Mouse (Mus musculus): ENCODE data around the gene Cdc14b. TPM values are rescaled to one million over a fixed set of nuclear protein-coding genes. Genes with fewer than 3 reads are reported as not detected.

Cdc14b gene
- 19.4 TPM for polyA plus RNA-seq (2021)

DNA sequence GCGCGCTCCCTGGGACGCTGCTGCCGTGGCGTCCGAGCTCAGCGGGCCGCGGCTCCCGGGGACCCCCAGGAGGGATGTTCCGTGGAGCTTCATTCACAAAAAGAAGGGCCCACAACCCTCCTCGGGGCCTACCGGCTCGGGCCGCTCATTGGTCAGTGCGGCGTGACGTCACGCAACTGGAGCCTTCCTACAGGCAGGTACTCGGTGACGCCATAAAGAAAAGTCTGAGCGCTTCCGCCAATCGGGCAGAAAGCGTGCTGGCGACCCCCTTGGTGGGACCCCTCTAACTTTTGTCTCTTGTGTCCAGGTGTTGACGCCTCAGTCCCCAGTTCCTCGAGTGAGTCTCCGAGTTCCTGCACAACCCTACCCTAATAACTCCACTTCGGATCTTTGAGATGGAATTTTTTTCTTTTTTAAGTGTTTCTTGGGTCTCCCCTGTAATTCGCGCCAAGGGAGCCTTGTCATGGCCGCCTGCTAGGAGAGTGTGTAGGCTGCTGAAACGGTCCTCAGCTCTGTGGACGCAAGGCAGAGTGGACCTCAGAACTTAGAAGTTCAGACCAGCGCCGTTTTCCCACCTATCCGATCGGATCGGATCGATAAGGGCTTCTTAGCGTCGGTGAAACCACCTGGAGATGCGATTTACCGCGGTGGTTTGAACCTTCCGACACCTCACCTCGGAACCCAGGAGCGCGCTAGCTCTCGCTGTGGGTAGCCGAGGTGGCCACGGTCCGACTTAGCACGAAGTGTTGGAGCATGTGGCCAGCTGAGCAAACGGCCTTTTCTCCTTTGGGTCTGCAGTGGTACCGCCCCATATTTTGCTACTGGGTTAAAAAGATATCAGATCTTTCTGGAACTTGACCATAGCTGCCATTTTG is at the start of gene Cdc14b:
Gene Cdc14b, minus strand, starts transcription at position 412 of the 875 bp plus-strand sequence.
- TF ChIP-seq CTCF (IDR thresholded peaks at IDR 0.05), result no peak
- H3K27me3 ChIP-seq, result no peaks in the 10 kb centered on the region
- DNase-seq (ENCODE audit: low read depth, low spot score), result peak; percentile 38
- ChIA-PET CTCF (interaction anchor here (0.5 kb wide), 1 partner anchor 35 kb away, joined by 3 read pairs; no protein-coding TSS in a partner anchor), POLR2A (interaction anchor here (1.8 kb wide), 1 partner anchor 15 kb away, joined by 5 read pairs; no protein-coding TSS in a partner anchor)
- ATAC-seq, result peak; percentile 89
- in situ Hi-C loops (cut with MboI; ENCODE audit: low pct_unique_long_range_greater_than_20kb), result no loop called here

GRCm38 (mm10) chr13:64322561-64323281 is 47.6 kb upstream of the Cdc14b start:
- CTCF ChIA-PET, result no interaction called here
- DNase-seq (ENCODE audit: low read depth, low spot score) (no peak), ATAC-seq (no peak)
- TF ChIP-seq CTCF (IDR thresholded peaks at IDR 0.05), result no peak
- POLR2A ChIA-PET, result no interaction called here
- in situ Hi-C loops (cut with MboI; ENCODE audit: low pct_unique_long_range_greater_than_20kb), result no loop called here
- H3K27me3 ChIP-seq, result no peaks in the 10 kb centered on the region

DNA sequence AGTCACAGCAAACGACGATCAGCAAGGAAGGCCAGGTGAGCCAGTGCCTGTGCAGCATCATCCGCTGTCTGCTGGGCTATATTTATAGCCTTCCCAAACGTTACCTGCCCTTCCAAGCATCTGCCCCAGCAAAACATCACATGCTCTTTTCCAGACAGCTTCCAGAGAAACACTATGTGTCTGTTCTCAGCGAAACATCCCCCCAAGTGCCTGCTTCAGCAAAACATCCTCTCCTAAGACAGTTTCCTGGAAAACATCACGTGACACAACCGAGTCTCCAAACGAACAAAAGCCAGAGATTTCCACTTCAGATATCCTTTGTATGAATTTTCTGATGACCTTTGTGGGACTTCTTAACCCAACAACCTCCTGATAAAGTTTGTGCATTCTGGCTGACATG is 45.2 kb upstream of the Cdc14b start:
- ChIA-PET CTCF (interaction anchor here (1.4 to 9.3 kb wide), 2 partner anchors 8 to 116 kb away, joined by 3 to 177 read pairs; partner anchors contain the start of gene Cdk20), POLR2A (no interaction called here)
- no peak for ATAC-seq
- in situ Hi-C loops (cut with MboI; ENCODE audit: low pct_unique_long_range_greater_than_20kb), result no loop called here
- TF ChIP-seq CTCF (IDR thresholded peaks at IDR 0.05), result no peak
- DNase-seq (ENCODE audit: low read depth, low spot score), result no peak
- no peaks in the 10 kb centered on the region for H3K27me3 ChIP-seq

- in situ Hi-C loops (cut with MboI; ENCODE audit: low pct_unique_long_range_greater_than_20kb), result loop anchor here (5.0 to 10.0 kb wide), 4 partner anchors 48 to 805 kb away; partner anchors contain the start of gene Cdk20
- no peaks in the 10 kb centered on the region for H3K27me3 ChIP-seq
- POLR2A ChIA-PET, result no interaction called here
- TF ChIP-seq CTCF (IDR thresholded peaks at IDR 0.05), result peak; percentile 37
- ATAC-seq (no peak), DNase-seq (ENCODE audit: low read depth, low spot score) (no peak)
- CTCF ChIA-PET, result interaction anchor here (1.4 to 9.3 kb wide), 2 partner anchors 9 to 116 kb away, joined by 3 to 177 read pairs; partner anchors contain the start of gene Cdk20
Observed at GRCm38 (mm10) chr13:64319782-64320181, 44.7 kb upstream of the Cdc14b start.

GRCm38 (mm10) chr13:64318355-64318754 is 43.3 kb upstream of the Cdc14b start:
- no peaks in the 10 kb centered on the region for H3K27me3 ChIP-seq
- peak; percentile 84 for ATAC-seq
- in situ Hi-C loops (cut with MboI; ENCODE audit: low pct_unique_long_range_greater_than_20kb), result loop anchor here (5.0 to 10.0 kb wide), 4 partner anchors 49 to 806 kb away; partner anchors contain the start of gene Cdk20
- TF ChIP-seq CTCF (IDR thresholded peaks at IDR 0.05), result no peak
- ChIA-PET CTCF (interaction anchor here (0.9 to 9.3 kb wide), 4 partner anchors 43 to 125 kb away, joined by 3 to 177 read pairs (median 4); partner anchors contain the start of gene Cdk20), POLR2A (interaction anchor here (1.3 to 1.6 kb wide), 2 partner anchors 40 to 46 kb away, joined by 3 to 5 read pairs; no protein-coding TSS in a partner anchor)
- DNase-seq (ENCODE audit: low read depth, low spot score), result peak; percentile 66

- DNase-seq (ENCODE audit: low read depth, low spot score), result peak; percentile 27
Observed at GRCm38 (mm10) chr13:64315483-64316050, 40.5 kb upstream of the Cdc14b start.

DNA sequence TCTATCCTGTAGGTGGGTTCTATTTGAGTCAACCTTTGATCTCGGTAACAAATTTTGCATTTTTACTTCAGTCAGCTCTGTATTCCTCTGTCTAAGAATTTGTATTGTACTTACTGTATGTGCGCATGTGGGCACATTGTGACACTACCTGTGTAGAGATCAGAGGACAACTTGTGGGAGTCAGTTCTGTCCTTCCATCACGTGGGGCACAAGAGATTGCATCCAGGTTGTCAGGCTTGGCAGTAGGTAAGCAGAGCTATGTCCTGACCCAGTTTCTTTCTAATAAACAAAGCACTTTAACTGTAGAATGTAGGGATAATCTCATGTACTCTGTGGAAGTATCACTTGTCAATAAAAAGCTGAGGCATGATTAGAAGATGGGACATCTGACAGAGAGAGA is 39.0 kb upstream of the Cdc14b start:
- H3K27me3 ChIP-seq, result no peaks in the 10 kb centered on the region
- DNase-seq (ENCODE audit: low read depth, low spot score) (no peak), ATAC-seq (no peak)
- POLR2A ChIA-PET, result no interaction called here
- TF ChIP-seq CTCF (IDR thresholded peaks at IDR 0.05), result no peak
- CTCF ChIA-PET, result interaction anchor here (1.4 to 9.3 kb wide), 4 partner anchors 51 to 260 kb away, joined by 3 to 177 read pairs (median 6); partner anchors contain the start of gene Cdk20
- in situ Hi-C loops (cut with MboI; ENCODE audit: low pct_unique_long_range_greater_than_20kb), result loop anchor here (10.0 kb wide), 2 partner anchors 261 to 811 kb away; no protein-coding TSS in a partner anchor

More at GRCm38 (mm10) chr13:64315483-64316050, 40.5 kb upstream of the Cdc14b start:
- peak; percentile 15 for ATAC-seq
- peak; percentile 60 for TF ChIP-seq CTCF (IDR thresholded peaks at IDR 0.05)
- in situ Hi-C loops (cut with MboI; ENCODE audit: low pct_unique_long_range_greater_than_20kb), result loop anchor here (5.0 to 10.0 kb wide), 4 partner anchors 52 to 809 kb away; partner anchors contain the start of gene Cdk20
- H3K27me3 ChIP-seq, result no peaks in the 10 kb centered on the region
- ChIA-PET CTCF (interaction anchor here (0.6 to 9.3 kb wide), 13 partner anchors 43 to 258 kb away, joined by 3 to 177 read pairs (median 5); partner anchors contain the start of gene Cdk20), POLR2A (interaction anchor here (1.5 kb wide), 1 partner anchor 123 kb away, joined by 6 read pairs; no protein-coding TSS in a partner anchor)

GRCm38 (mm10) chr13:64312916-64313289 is 37.8 kb upstream of the Cdc14b start:
- H3K27me3 ChIP-seq, result no peaks in the 10 kb centered on the region
- in situ Hi-C loops (cut with MboI; ENCODE audit: low pct_unique_long_range_greater_than_20kb), result loop anchor here (10.0 kb wide), 2 partner anchors 262 to 812 kb away; no protein-coding TSS in a partner anchor
- TF ChIP-seq CTCF (IDR thresholded peaks at IDR 0.05), result no peak
- DNase-seq (ENCODE audit: low read depth, low spot score), result no peak
- ATAC-seq, result peak; percentile 3
- CTCF ChIA-PET, result interaction anchor here (1.0 to 9.3 kb wide), 2 partner anchors 123 to 132 kb away, joined by 3 to 177 read pairs; partner anchors contain the start of gene Cdk20
- POLR2A ChIA-PET, result no interaction called here

GRCm38 (mm10) chr13:64312024-64312915 is 37.2 kb upstream of the Cdc14b start, which contains the start of gene Aaed1:
TSS of gene Aaed1 (minus strand) at chr13:64312710.
- peak; percentile 37 for DNase-seq (ENCODE audit: low read depth, low spot score)
- no peaks in the 10 kb centered on the region for H3K27me3 ChIP-seq
- in situ Hi-C loops (cut with MboI; ENCODE audit: low pct_unique_long_range_greater_than_20kb), result loop anchor here (10.0 kb wide), 2 partner anchors 263 to 813 kb away; no protein-coding TSS in a partner anchor
- TF ChIP-seq CTCF (IDR thresholded peaks at IDR 0.05), result peak; percentile 50
- ChIA-PET CTCF (interaction anchor here (0.8 to 9.3 kb wide), 3 partner anchors 47 to 131 kb away, joined by 3 to 177 read pairs (median 4); partner anchors contain the start of gene Cdk20), POLR2A (no interaction called here)
- peak; percentile 96 for ATAC-seq
